Mouse (Mus musculus) lung, embryonic 14.5 days (tissue): ENCODE data around the gene Rbm28. TPM values are rescaled to one million over a fixed set of nuclear protein-coding genes. Genes with fewer than 3 reads are reported as not detected.

ENCODE experiments used
- ATAC-seq: fragments of 200-750 bp; cut with Nextera tagmentation; 2 replicates; pipeline ENCODE4 v1.8.0; 2017; ENCODE audit warnings: mild to moderate bottlenecking, moderate TSS enrichment, moderate library complexity; ENCODE audit not compliant: insufficient read depth
- DNase-seq: peaks from one replicate; pipeline ENCODE4 v3.0.0-alpha.2; 2015
- H3K27ac ChIP-seq: fragments of 300-500 bp; sonication (generic); 2 replicates; pipeline ENCODE4 v1.5.1; 2014; ENCODE audit warnings: low read depth, mild to moderate bottlenecking, moderate library complexity
- H3K27me3 ChIP-seq: fragments of 300-500 bp; sonication (generic); 2 replicates; pipeline ENCODE4 v1.6.1; 2014; ENCODE audit warnings: low read length, control low read depth; ENCODE audit not compliant: insufficient read depth
- H3K36me3 ChIP-seq: fragments of 300-500 bp; sonication (generic); 2 replicates; pipeline ENCODE4 v1.6.1; 2014; ENCODE audit warnings: control low read depth; ENCODE audit not compliant: insufficient read depth
- H3K4me1 ChIP-seq: fragments of 300-500 bp; sonication (generic); 2 replicates; pipeline ENCODE4 v1.6.1; 2014; ENCODE audit warnings: antibody characterized with exemption, control low read depth; ENCODE audit not compliant: insufficient read depth
- H3K4me2 ChIP-seq: fragments of 300-500 bp; sonication (generic); 2 replicates; pipeline ENCODE4 v1.6.1; 2014; ENCODE audit warnings: mild to moderate bottlenecking
- H3K4me3 ChIP-seq: fragments of 300-500 bp; sonication (generic); 2 replicates; pipeline ENCODE4 v1.5.1; 2014; ENCODE audit warnings: low read depth, low read length
- H3K9ac ChIP-seq: fragments of 300-500 bp; sonication (generic); 2 replicates; pipeline ENCODE4 v1.6.1; 2014
- H3K9me3 ChIP-seq: fragments of 300-500 bp; sonication (generic); 2 replicates; pipeline ENCODE4 v1.6.1; 2016; ENCODE audit warnings: low read depth, low read length, control low read depth
- CTCF ChIP-seq: IDR thresholded peaks from 2 replicates; pipeline ENCODE4 v1.5.1; 2016; ENCODE audit warnings: antibody characterized with exemption, low read depth
- WGBS: fragments of 180-500 bp; shearing (Covaris S2); extraction: QIAGEN DNeasy Blood & Tissue Kit; methylation state at CpG from one replicate; pipeline ENCODE4 v1.1.7; 2014; 5-methylcytosine and 5-hydroxymethylcytosine counted together
- polyA plus RNA-seq: library from polyadenylated mRNA; unstranded; fragments of >200 nt; fragmentation: Nextera tagmentation; extraction: Ambion mirVana; gene quantifications from 2 replicates; pipeline ENCODE4 v1.2.1, GENCODE M21; 2014

Gene Rbm28
- polyA plus RNA-seq = 50.9 and 55.1 TPM in 2 replicates

- H3K36me3 ChIP-seq = peaks cover 5% of the 10 kb centered on the region; the same call in 1 of the 2 replicates
- peak within 1 kb of the TSS; percentile 61 for H3K4me3 ChIP-seq
- 6% methylated on average over 42 of the region's 42 CpGs for WGBS
- peak within 1 kb of the TSS; percentile 63 for H3K9ac ChIP-seq
- TF ChIP-seq CTCF = no peak
- H3K4me1 ChIP-seq = peaks cover 6% of the 10 kb centered on the region; the same call in 1 of the 2 replicates
- DNase-seq (peak; percentile 97), ATAC-seq (peak; percentile 86)
- H3K27me3 ChIP-seq = peaks cover 28% of the 10 kb centered on the region
- H3K4me2 ChIP-seq = peak within 1 kb of the TSS; percentile 94
- no peaks in the 10 kb centered on the region for H3K9me3 ChIP-seq
- no peak within 1 kb of the TSS for H3K27ac ChIP-seq
Observed at GRCm38 (mm10) chr6:29164314-29165244, at the start of gene Rbm28. Gene Rbm28, minus strand, starts transcription at chr6:29165006.

GRCm38 (mm10) chr6:29214245-29214644 lies 49.4 kb upstream of the Rbm28 start:
- H3K9me3 ChIP-seq = no peaks in the 10 kb centered on the region
- H3K9ac ChIP-seq = no peak overlapping the region
- H3K4me3 ChIP-seq = no peak overlapping the region
- ATAC-seq (no peak), DNase-seq (peak; percentile 51)
- no peaks in the 10 kb centered on the region for H3K36me3 ChIP-seq
- H3K27me3 ChIP-seq = peaks cover 14% of the 10 kb centered on the region; the same call in 1 of the 2 replicates
- no peak overlapping the region for H3K27ac ChIP-seq
- H3K4me1 ChIP-seq = peaks cover 5% of the 10 kb centered on the region
- 5% methylated on average over 1 of the region's 1 CpGs for WGBS
- 0 out of 2 replicates have a peak, but pooled peaks have one; percentile 11 for TF ChIP-seq CTCF
- no peak overlapping the region for H3K4me2 ChIP-seq

- Histone ChIP-seq H3K36me3 (no peaks in the 10 kb centered on the region), H3K4me1 (peaks cover 5% of the 10 kb centered on the region)
Observed at GRCm38 (mm10) chr6:29213436-29213835, 48.6 kb upstream of the Rbm28 start.

GRCm38 (mm10) chr6:29211806-29212492 lies 47.1 kb upstream of the Rbm28 start:
- peaks cover 5% of the 10 kb centered on the region for H3K4me1 ChIP-seq
- peak; percentile 11; the same call in 1 of the 2 replicates for TF ChIP-seq CTCF
- H3K9ac ChIP-seq = peak overlapping the region; percentile 69
- H3K27me3 ChIP-seq = peaks cover 14% of the 10 kb centered on the region; the same call in 1 of the 2 replicates
- DNase-seq = peak; percentile 91
- peak; percentile 81 for ATAC-seq
- H3K36me3 ChIP-seq = peaks cover under 1% of the 10 kb centered on the region; the same call in 1 of the 2 replicates
- H3K4me2 ChIP-seq = peak overlapping the region; percentile 88
- under 1% methylated on average over 57 of the region's 66 CpGs for WGBS
- peak overlapping the region; percentile 71 for H3K4me3 ChIP-seq
- H3K27ac ChIP-seq = peak overlapping the region; percentile 64; the same call in 1 of the 2 replicates
- H3K9me3 ChIP-seq = no peaks in the 10 kb centered on the region

More at GRCm38 (mm10) chr6:29213436-29213835, 48.6 kb upstream of the Rbm28 start:
- H3K4me3 ChIP-seq = no peak overlapping the region
- ATAC-seq (no peak), DNase-seq (no peak)
- H3K9ac ChIP-seq = no peak overlapping the region
- H3K27ac ChIP-seq = no peak overlapping the region
- no peak for TF ChIP-seq CTCF
- H3K9me3 ChIP-seq = no peaks in the 10 kb centered on the region
- H3K4me2 ChIP-seq = no peak overlapping the region
- WGBS = 57% methylated on average over 5 of the region's 5 CpGs
- peaks cover 14% of the 10 kb centered on the region; the same call in 1 of the 2 replicates for H3K27me3 ChIP-seq

GRCm38 (mm10) chr6:29211146-29211545 lies 46.3 kb upstream of the Rbm28 start:
- Histone ChIP-seq H3K27me3 (peaks cover 14% of the 10 kb centered on the region; the same call in 1 of the 2 replicates), H3K9ac (peak overlapping the region; percentile 69), H3K27ac (no peak overlapping the region), H3K4me3 (peak overlapping the region; percentile 71), H3K4me1 (peaks cover 5% of the 10 kb centered on the region), H3K36me3 (peaks cover 6% of the 10 kb centered on the region; the same call in 1 of the 2 replicates), H3K9me3 (no peaks in the 10 kb centered on the region), H3K4me2 (peak overlapping the region; percentile 88)
- 0 out of 2 replicates have a peak, but pooled peaks have one; percentile 5 for TF ChIP-seq CTCF
- DNase-seq (no peak), ATAC-seq (no peak)
- WGBS = 6% methylated on average over 7 of the region's 7 CpGs

- H3K4me1 ChIP-seq = peaks cover 5% of the 10 kb centered on the region
- DNase-seq (no peak), ATAC-seq (no peak)
- no peaks in the 10 kb centered on the region for H3K9me3 ChIP-seq
- no peak overlapping the region for H3K27ac ChIP-seq
- peaks cover 7% of the 10 kb centered on the region; the same call in 1 of the 2 replicates for H3K27me3 ChIP-seq
- H3K4me3 ChIP-seq = no peak overlapping the region
- no peak for TF ChIP-seq CTCF
- peaks cover 10% of the 10 kb centered on the region; the same call in 1 of the 2 replicates for H3K36me3 ChIP-seq
- peak overlapping the region; percentile 88; the same call in 1 of the 2 replicates for H3K4me2 ChIP-seq
- H3K9ac ChIP-seq = no peak overlapping the region
- WGBS = 73% methylated on average over 9 of the region's 9 CpGs
Observed at GRCm38 (mm10) chr6:29210231-29210936, 45.6 kb upstream of the Rbm28 start.
